Mouse (Mus musculus): ENCODE results near the gene Rgn. TPM values are rescaled to one million over a fixed set of nuclear protein-coding genes. Genes with fewer than 3 reads are reported as not detected.
A peak's percentile ranks its signal among the peaks of the same experiment; 100 is the strongest.

Gene Rgn
- total RNA-seq (2021): under 1 TPM in 1 of 2 experiments, not detected in 1; 0.21 TPM
- long read RNA-seq, experiment 1: 0 reads
- long read RNA-seq, experiment 2, partial matches to known transcripts: 0 of 1 reads
- long read RNA-seq, experiment 2, other reads (novel, unspliced or antisense): 1 of 1 reads

- no peak for DNase-seq (ENCODE audit: low spot score in 2 of 2)
Observed at GRCm38 (mm10) chrX:20549532-20549931, at the start of gene Rgn. TSS of gene Rgn (plus strand) at chrX:20549787.

- no peak for DNase-seq (ENCODE audit: low spot score in 2 of 2)
Observed at GRCm38 (mm10) chrX:20520290-20520939, 29.2 kb upstream of the Rgn start.

GRCm38 (mm10) chrX:20521578-20521977, 28.0 kb upstream of the Rgn start:
- DNase-seq (ENCODE audit: low spot score in 2 of 2): no peak

GRCm38 (mm10) chrX:20532621-20533020, 17.0 kb upstream of the Rgn start:
- DNase-seq (ENCODE audit: low spot score in 2 of 2): no peak

GRCm38 (mm10) chrX:20543867-20544266, 5.7 kb upstream of the Rgn start:
- DNase-seq (ENCODE audit: low spot score in 2 of 2): no peak

GRCm38 (mm10) chrX:20547609-20548008, 2.0 kb upstream of the Rgn start:
- DNase-seq (ENCODE audit: low spot score in 2 of 2): no peak

- DNase-seq (ENCODE audit: low spot score in 2 of 2): peak in 1 of 2 experiments; percentile 8
Observed at GRCm38 (mm10) chrX:20548011-20548879, 1.3 kb upstream of the Rgn start.

GRCm38 (mm10) chrX:20548880-20549440, 627 bp upstream of the Rgn start:
- no peak for DNase-seq (ENCODE audit: low spot score in 2 of 2)

- DNase-seq (ENCODE audit: low spot score in 2 of 2): no peak
Observed at GRCm38 (mm10) chrX:20552199-20552598, 2.6 kb downstream of the Rgn start.

GRCm38 (mm10) chrX:20561846-20562245, 12.3 kb downstream of the Rgn start:
- no peak for DNase-seq (ENCODE audit: low spot score in 2 of 2)

GRCm38 (mm10) chrX:20563941-20564340, 14.4 kb downstream of the Rgn start:
- DNase-seq (ENCODE audit: low spot score in 2 of 2): no peak

- DNase-seq (ENCODE audit: low spot score in 2 of 2): no peak
Observed at GRCm38 (mm10) chrX:20571024-20571423, 21.4 kb downstream of the Rgn start.

- DNase-seq (ENCODE audit: low spot score in 2 of 2): peak in 1 of 2 experiments; percentile 1
Observed at GRCm38 (mm10) chrX:20572683-20573082, 23.1 kb downstream of the Rgn start.

GRCm38 (mm10) chrX:20573927-20574326, 24.3 kb downstream of the Rgn start:
- no peak for DNase-seq (ENCODE audit: low spot score in 2 of 2)

- peak in 1 of 2 experiments; percentile 8 for DNase-seq (ENCODE audit: low spot score in 2 of 2)
Observed at GRCm38 (mm10) chrX:20587968-20588367, 38.4 kb downstream of the Rgn start.

- DNase-seq (ENCODE audit: low spot score in 2 of 2): no peak
Observed at GRCm38 (mm10) chrX:20608500-20608899, 58.9 kb downstream of the Rgn start.

Other genes starting within 250 kb of the Rgn start
- gene Rp2, start 185.3 kb upstream of the Rgn start, total RNA-seq (2021): 10 to 100 TPM; 14.1 to 15.9 TPM
- gene Jade3, start 124.1 kb upstream of the Rgn start, total RNA-seq (2021): 1 to 10 TPM; 5.8 to 6.7 TPM
- 10 to 100 TPM; 38.5 to 41.7 TPM for gene Rbm10, start 67.7 kb downstream of the Rgn start, total RNA-seq (2021)
- 100 to 1,000 TPM; 169 to 189 TPM for gene Ndufb11, start 67.8 kb downstream of the Rgn start, total RNA-seq (2021)
- 100 to 1,000 TPM; 380 to 412 TPM for gene Uba1, start 108.5 kb downstream of the Rgn start, total RNA-seq (2021)
- 100 to 1,000 TPM; 292 to 294 TPM for gene Cdk16, start 138.2 kb downstream of the Rgn start, total RNA-seq (2021)
- gene Usp11, start 154.1 kb downstream of the Rgn start, total RNA-seq (2021): 10 to 100 TPM; 81.9 to 82.7 TPM
- 100 to 1,000 TPM; 195 to 200 TPM for gene Araf, start 248.0 kb downstream of the Rgn start, total RNA-seq (2021)

Measured in layer of hippocampus, postnatal 14 days (tissue).